Mouse (Mus musculus): ENCODE measurements at regions not wholly inside any gene's neighbourhood (a gene's known extent, or its start where the extent isn't known, plus 50 kb on each side); places are given as distances from the start of the nearest gene placed in this dataset.

DNA sequence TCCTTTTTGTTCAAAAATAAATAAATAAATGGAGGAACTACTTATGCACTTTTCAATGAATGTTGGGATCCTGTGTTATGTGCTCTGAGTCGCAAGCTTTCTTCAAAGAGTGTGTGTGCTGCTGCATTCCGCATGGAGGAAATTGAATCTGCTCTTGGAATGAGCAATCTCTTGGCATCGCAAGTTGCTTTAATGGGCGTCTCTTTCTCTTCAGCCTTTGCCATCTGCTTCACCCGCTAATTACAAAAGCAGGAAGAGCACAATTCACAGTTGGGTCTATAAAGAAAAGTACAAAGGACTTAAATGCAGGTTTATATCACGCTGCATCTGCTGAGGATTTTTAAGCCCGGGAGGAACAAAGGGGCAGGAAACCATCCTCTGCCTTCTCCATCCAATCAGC is 272.5 kb upstream of the Lrig3 start:
- no peak for TF ChIP-seq POLR2A (IDR thresholded peaks at IDR 0.05; ENCODE audit: low read depth, low read length)
- TF ChIP-seq CTCF (IDR thresholded peaks at IDR 0.05; ENCODE audit: extremely low read depth, insufficient read depth, insufficient read length, insufficient replicate concordance), result no peak

All from spleen, adult 2 months (tissue).